Mouse (Mus musculus): ENCODE measurements at regions not wholly inside any gene's neighbourhood (a gene's known extent, or its start where the extent isn't known, plus 50 kb on each side); places are given as distances from the start of the nearest gene placed in this dataset.

DNA sequence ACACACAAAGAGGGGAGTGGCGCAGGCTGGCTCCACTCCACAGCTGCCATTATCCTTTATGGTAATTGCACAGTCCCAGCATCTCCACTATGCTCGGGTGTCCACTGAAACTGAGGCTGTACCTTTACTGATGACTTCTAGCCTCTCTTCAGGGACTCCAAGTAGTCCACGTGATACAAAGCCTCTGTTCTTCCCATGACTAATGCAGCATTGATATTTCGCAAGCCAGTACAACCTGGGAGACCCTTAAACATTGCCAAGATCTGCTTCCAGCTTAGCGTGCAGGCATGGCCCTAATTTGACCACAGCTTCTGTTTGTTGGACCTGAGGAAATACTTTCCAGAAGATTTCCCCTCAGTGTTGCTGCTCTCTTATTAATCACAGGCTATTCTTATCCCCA lies 215.8 kb downstream of the Galc start:
- no peak for DNase-seq
- TF ChIP-seq POLR2A (IDR thresholded peaks at IDR 0.05; ENCODE audit: low read depth, low read length), result no peak
- TF ChIP-seq CTCF (conservative IDR thresholded peaks at IDR 0.05; ENCODE audit: insufficient read depth, insufficient read length, low read depth, low read length), result no peak
- no peaks in the 10 kb centered on the region for H3K36me3 ChIP-seq (ENCODE audit: control insufficient read depth, insufficient read depth, low read length)
- no peaks in the 10 kb centered on the region for H3K4me1 ChIP-seq (ENCODE audit: control insufficient read depth, insufficient read depth, low read length)
- H3K27me3 ChIP-seq (replicated peaks; ENCODE audit: control insufficient read depth, insufficient read depth, low read length), result no peaks in the 10 kb centered on the region
- no peak overlapping the region for H3K4me3 ChIP-seq (ENCODE audit: insufficient read depth, low read depth, low read length)
- no peak overlapping the region for H3K27ac ChIP-seq (ENCODE audit: insufficient read depth, low read depth, low read length)
- WGBS, result 81% methylated on average over 5 of the region's 5 CpGs

- no peak for TF ChIP-seq POLR2A (IDR thresholded peaks at IDR 0.05; ENCODE audit: low read depth, low read length)
- TF ChIP-seq CTCF (conservative IDR thresholded peaks at IDR 0.05; ENCODE audit: insufficient read depth, insufficient read length, low read depth, low read length), result no peak
- WGBS, result 92% methylated on average over 4 of the region's 4 CpGs
- no peak overlapping the region for H3K27ac ChIP-seq (ENCODE audit: insufficient read depth, low read depth, low read length)
Measured at GRCm38 (mm10) chr12:98039677-98040076, 219.6 kb downstream of the Galc start.

GRCm38 (mm10) chr12:98023655-98024054 lies 235.6 kb downstream of the Galc start:
- Histone ChIP-seq H3K36me3 (ENCODE audit: control insufficient read depth, insufficient read depth, low read length) (no peaks in the 10 kb centered on the region), H3K4me1 (ENCODE audit: control insufficient read depth, insufficient read depth, low read length) (no peaks in the 10 kb centered on the region), H3K27me3 (replicated peaks; ENCODE audit: control insufficient read depth, insufficient read depth, low read length) (no peaks in the 10 kb centered on the region), H3K27ac (ENCODE audit: insufficient read depth, low read depth, low read length) (no peak overlapping the region), H3K4me3 (ENCODE audit: insufficient read depth, low read depth, low read length) (no peak overlapping the region)
- DNase-seq, result no peak
- 87% methylated on average over 6 of the region's 6 CpGs for WGBS
- no peak for TF ChIP-seq CTCF (conservative IDR thresholded peaks at IDR 0.05; ENCODE audit: insufficient read depth, insufficient read length, low read depth, low read length)
- no peak for TF ChIP-seq POLR2A (IDR thresholded peaks at IDR 0.05; ENCODE audit: low read depth, low read length)

More at GRCm38 (mm10) chr12:98039677-98040076, 219.6 kb downstream of the Galc start:
- no peaks in the 10 kb centered on the region for H3K36me3 ChIP-seq (ENCODE audit: control insufficient read depth, insufficient read depth, low read length)
- no peaks in the 10 kb centered on the region for H3K4me1 ChIP-seq (ENCODE audit: control insufficient read depth, insufficient read depth, low read length)
- H3K4me3 ChIP-seq (ENCODE audit: insufficient read depth, low read depth, low read length), result no peak overlapping the region
- no peaks in the 10 kb centered on the region for H3K27me3 ChIP-seq (replicated peaks; ENCODE audit: control insufficient read depth, insufficient read depth, low read length)
- no peak for DNase-seq

- TF ChIP-seq CTCF (conservative IDR thresholded peaks at IDR 0.05; ENCODE audit: insufficient read depth, insufficient read length, low read depth, low read length), result no peak
- no peak for TF ChIP-seq POLR2A (IDR thresholded peaks at IDR 0.05; ENCODE audit: low read depth, low read length)
- Histone ChIP-seq H3K36me3 (ENCODE audit: control insufficient read depth, insufficient read depth, low read length) (no peaks in the 10 kb centered on the region), H3K27ac (ENCODE audit: insufficient read depth, low read depth, low read length) (no peak overlapping the region), H3K27me3 (replicated peaks; ENCODE audit: control insufficient read depth, insufficient read depth, low read length) (no peaks in the 10 kb centered on the region), H3K4me1 (ENCODE audit: control insufficient read depth, insufficient read depth, low read length) (no peaks in the 10 kb centered on the region), H3K4me3 (ENCODE audit: insufficient read depth, low read depth, low read length) (no peak overlapping the region)
- DNase-seq, result no peak
- WGBS, result 58% methylated on average over 8 of the region's 8 CpGs
Measured at GRCm38 (mm10) chr12:98014607-98015278, 244.5 kb downstream of the Galc start.

DNA sequence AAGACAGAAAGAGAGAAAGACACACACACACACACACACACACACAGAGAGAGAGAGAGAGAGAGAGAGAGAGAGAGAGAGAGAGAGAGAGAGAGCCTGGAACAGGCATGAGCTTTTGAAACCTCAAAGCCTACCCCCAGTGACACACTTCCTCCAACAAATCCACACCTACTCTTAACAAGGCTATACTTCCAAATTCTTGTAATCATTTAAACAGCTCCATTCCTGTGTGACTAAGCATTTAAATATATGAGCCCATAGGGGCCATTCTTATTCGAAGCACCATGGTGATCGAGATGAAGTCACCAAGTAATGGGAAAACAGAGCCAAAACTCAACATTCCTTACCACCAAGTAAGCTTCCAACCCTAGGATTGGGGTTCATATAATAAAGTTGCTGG lies 250.1 kb downstream of the Galc start:
- Histone ChIP-seq H3K27me3 (replicated peaks; ENCODE audit: control insufficient read depth, insufficient read depth, low read length) (no peaks in the 10 kb centered on the region), H3K27ac (ENCODE audit: insufficient read depth, low read depth, low read length) (no peak overlapping the region), H3K4me1 (ENCODE audit: control insufficient read depth, insufficient read depth, low read length) (0 out of 2 replicates have a peak, but pooled peaks cover 3% of the 10 kb centered on the region), H3K36me3 (ENCODE audit: control insufficient read depth, insufficient read depth, low read length) (no peaks in the 10 kb centered on the region), H3K4me3 (ENCODE audit: insufficient read depth, low read depth, low read length) (no peak overlapping the region)
- no peak for DNase-seq
- WGBS, result 90% methylated on average over 2 of the region's 2 CpGs
- TF ChIP-seq POLR2A (IDR thresholded peaks at IDR 0.05; ENCODE audit: low read depth, low read length), result no peak
- TF ChIP-seq CTCF (conservative IDR thresholded peaks at IDR 0.05; ENCODE audit: insufficient read depth, insufficient read length, low read depth, low read length), result no peak

DNA sequence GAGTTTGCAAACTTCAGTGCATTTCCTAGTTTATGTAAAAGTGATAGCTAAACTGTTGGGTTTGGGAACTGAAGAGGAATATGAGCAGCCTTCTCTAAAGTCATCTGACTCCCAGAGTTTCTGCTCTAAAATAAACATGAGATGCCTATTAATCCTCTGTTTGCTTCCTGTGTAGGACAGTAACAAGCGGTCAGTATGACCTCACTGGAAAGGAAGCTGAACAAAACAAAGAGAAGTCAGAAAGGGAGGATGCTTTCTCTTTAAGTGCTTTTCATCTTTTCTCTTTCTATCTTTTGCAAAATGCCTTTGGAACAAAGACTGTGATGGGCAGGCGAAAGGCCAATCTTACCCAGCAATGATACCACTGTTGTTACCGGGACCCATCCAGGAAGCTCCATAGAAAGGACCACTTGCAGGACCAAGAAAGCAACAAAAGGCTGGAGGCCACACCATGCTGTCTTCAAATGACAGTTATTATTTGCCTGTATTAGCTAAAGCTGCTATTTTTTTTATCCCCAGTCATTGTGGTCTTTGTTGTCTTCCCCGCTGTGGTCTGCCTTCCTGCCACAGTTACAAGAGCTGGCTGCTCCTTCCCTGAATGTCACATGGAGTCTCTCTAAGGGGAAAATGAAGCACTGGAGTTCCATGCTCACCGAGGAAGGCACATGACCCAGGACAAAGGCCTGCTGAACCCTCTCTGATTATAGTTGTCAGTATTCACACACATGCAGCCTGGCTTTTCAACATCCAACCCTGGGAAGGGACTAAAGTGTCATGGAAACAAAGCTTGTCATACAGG lies 253.4 kb downstream of the Galc start:
- peak; percentile 2 for DNase-seq
- Histone ChIP-seq H3K36me3 (ENCODE audit: control insufficient read depth, insufficient read depth, low read length) (no peaks in the 10 kb centered on the region), H3K27me3 (replicated peaks; ENCODE audit: control insufficient read depth, insufficient read depth, low read length) (no peaks in the 10 kb centered on the region), H3K4me1 (ENCODE audit: control insufficient read depth, insufficient read depth, low read length) (0 out of 2 replicates have a peak, but pooled peaks cover 3% of the 10 kb centered on the region), H3K4me3 (ENCODE audit: insufficient read depth, low read depth, low read length) (no peak overlapping the region), H3K27ac (ENCODE audit: insufficient read depth, low read depth, low read length) (no peak overlapping the region)
- no peak for TF ChIP-seq POLR2A (IDR thresholded peaks at IDR 0.05; ENCODE audit: low read depth, low read length)
- no peak for TF ChIP-seq CTCF (conservative IDR thresholded peaks at IDR 0.05; ENCODE audit: insufficient read depth, insufficient read length, low read depth, low read length)
- WGBS, result 38% methylated on average over 5 of the region's 5 CpGs

- no peak overlapping the region for H3K4me3 ChIP-seq (ENCODE audit: insufficient read depth, low read depth, low read length)
- DNase-seq, result no peak
- 45% methylated on average over 5 of the region's 5 CpGs for WGBS
- H3K36me3 ChIP-seq (ENCODE audit: control insufficient read depth, insufficient read depth, low read length), result no peaks in the 10 kb centered on the region
- H3K27ac ChIP-seq (ENCODE audit: insufficient read depth, low read depth, low read length), result no peak overlapping the region
- TF ChIP-seq POLR2A (IDR thresholded peaks at IDR 0.05; ENCODE audit: low read depth, low read length) (no peak), CTCF (conservative IDR thresholded peaks at IDR 0.05; ENCODE audit: insufficient read depth, insufficient read length, low read depth, low read length) (no peak)
- no peaks in the 10 kb centered on the region for H3K27me3 ChIP-seq (replicated peaks; ENCODE audit: control insufficient read depth, insufficient read depth, low read length)
- H3K4me1 ChIP-seq (ENCODE audit: control insufficient read depth, insufficient read depth, low read length), result 0 out of 2 replicates have a peak, but pooled peaks cover 3% of the 10 kb centered on the region
Measured at GRCm38 (mm10) chr12:98002217-98002616, 257.0 kb downstream of the Galc start.
